Mouse (Mus musculus) retina, embryonic 14.5 days (tissue): ENCODE measurements at regions not wholly inside any gene's neighbourhood (a gene's known extent, or its start where the extent isn't known, plus 50 kb on each side); places are given as distances from the start of the nearest gene placed in this dataset.

Experiments
- DNase-seq: peaks from one replicate; pipeline ENCODE4 v3.0.0-alpha.2; 2015; ENCODE audit warnings: low spot score

- DNase-seq = no peak
Observed at GRCm38 (mm10) chr4:137101169-137101568, 52.6 kb upstream of the Zbtb40 start.

- DNase-seq = no peak
Observed at GRCm38 (mm10) chr4:137100756-137101155, 52.2 kb upstream of the Zbtb40 start.
